Mouse (Mus musculus) CH12.LX (cell line): ENCODE measurements around the gene Gm9857. TPM values are rescaled to one million over a fixed set of nuclear protein-coding genes. Genes with fewer than 3 reads are reported as not detected.

Source experiments
- DNase-seq: peaks from one replicate; pipeline ENCODE4 v3.0.0-alpha.2; 2013; ENCODE audit errors: extremely low read depth
- H3K27ac ChIP-seq: 2 replicates; pipeline ENCODE4 v1.5.1; 2012; ENCODE audit warnings: low read depth, mild to moderate bottlenecking, control low read depth, moderate library complexity; ENCODE audit not compliant: insufficient read depth
- H3K27me3 ChIP-seq: replicated peaks from 2 replicates; pipeline ENCODE3; 2012; ENCODE audit warnings: inconsistent platforms
- H3K36me3 ChIP-seq, 2 experiments: replicated peaks in 1 of 2; 2 replicates each; pipeline versions ENCODE3 to v1.6.1; 2012; ENCODE audit warnings: inconsistent platforms in 1 of 2, low read length in 1 of 2, mild to moderate bottlenecking in 1 of 2, mixed read lengths in 1 of 2, moderate library complexity in 1 of 2; ENCODE audit not compliant: control insufficient read depth in 1 of 2, insufficient read depth in 1 of 2
- H3K4me1 ChIP-seq, 2 experiments: 2 replicates each; pipeline ENCODE4 v1.6.1; 2012; ENCODE audit warnings: inconsistent platforms in 1 of 2, moderate library complexity in 1 of 2; ENCODE audit not compliant: insufficient read depth in 2 of 2, control insufficient read depth in 1 of 2
- H3K4me2 ChIP-seq: 2 replicates; pipeline ENCODE4 v1.6.1; 2012; ENCODE audit warnings: low read depth, mild to moderate bottlenecking, control low read depth; ENCODE audit not compliant: poor library complexity, insufficient read depth, severe bottlenecking
- H3K4me3 ChIP-seq, 3 experiments: fragments of 150-350 bp in 1 of 3; sonication (generic) in 1 of 3; replicated peaks in 1 of 3; 2 replicates each; pipeline versions ENCODE3 to v1.5.1; 2011 to 2012; ENCODE audit warnings: low read depth in 2 of 3, low read length in 2 of 3, mild to moderate bottlenecking in 2 of 3, moderate library complexity in 2 of 3, control low read depth in 1 of 3, improper control_type of control experiment in 1 of 3, inconsistent platforms in 1 of 3, mixed read lengths in 1 of 3; ENCODE audit not compliant: poor library complexity in 1 of 3
- H3K79me2 ChIP-seq: replicated peaks from 2 replicates; pipeline ENCODE4 v1.6.1; 2012; ENCODE audit warnings: mild to moderate bottlenecking, moderate library complexity; ENCODE audit not compliant: control insufficient read depth, poor library complexity, insufficient read depth, severe bottlenecking; ENCODE audit errors: extremely low read depth
- H3K9ac ChIP-seq: 2 replicates; pipeline ENCODE4 v1.6.1; 2012; ENCODE audit warnings: low read depth, mild to moderate bottlenecking, control low read depth, moderate library complexity; ENCODE audit not compliant: insufficient read depth
- H3K9me3 ChIP-seq: replicated peaks from 2 replicates; pipeline ENCODE3; 2012; ENCODE audit warnings: low read length, inconsistent platforms, mixed read lengths
- BHLHE40 ChIP-seq: IDR thresholded peaks from 2 replicates; pipeline ENCODE4 v1.6.1; 2011; ENCODE audit warnings: mild to moderate bottlenecking, low read depth, low read length, improper control_type of control experiment
- CHD1 ChIP-seq: IDR thresholded peaks from 2 replicates; pipeline ENCODE4 v1.6.1; 2012; ENCODE audit warnings: low read depth, low read length, improper control_type of control experiment, inconsistent platforms
- CHD2 ChIP-seq: IDR thresholded peaks from 2 replicates; pipeline ENCODE4 v1.6.1; 2011; ENCODE audit warnings: low read length, improper control_type of control experiment
- ELF1 ChIP-seq: IDR thresholded peaks from 2 replicates; pipeline ENCODE4 v1.6.1; 2014; ENCODE audit warnings: low read depth, mild to moderate bottlenecking, inconsistent platforms, low read length, improper control_type of control experiment
- EP300 ChIP-seq: IDR thresholded peaks from 2 replicates; pipeline ENCODE4 v1.6.1; 2011; ENCODE audit warnings: low read length, improper control_type of control experiment
- ETS1 ChIP-seq: conservative IDR thresholded peaks from 2 replicates; pipeline ENCODE4 v1.6.1; 2012; ENCODE audit warnings: low read depth, mild to moderate bottlenecking, inconsistent platforms, low read length, improper control_type of control experiment, moderate library complexity
- HCFC1 ChIP-seq: IDR thresholded peaks from 2 replicates; pipeline ENCODE4 v1.6.1; 2012; ENCODE audit warnings: low read depth, mild to moderate bottlenecking, inconsistent platforms, low read length, improper control_type of control experiment
- IRF4 ChIP-seq: IDR thresholded peaks from 2 replicates; pipeline ENCODE4 v1.6.1; 2014; ENCODE audit warnings: low read depth, mild to moderate bottlenecking, inconsistent platforms, low read length, improper control_type of control experiment
- JUN ChIP-seq: IDR thresholded peaks from 2 replicates; pipeline ENCODE4 v1.6.1; 2011; ENCODE audit warnings: low read depth, mild to moderate bottlenecking, low read length, improper control_type of control experiment, moderate library complexity; ENCODE audit not compliant: insufficient read depth
- JUND ChIP-seq: conservative IDR thresholded peaks from 2 replicates; pipeline ENCODE4 v1.6.1; 2011; ENCODE audit warnings: low read depth, low read length, improper control_type of control experiment
- KAT2A ChIP-seq: IDR thresholded peaks from 2 replicates; pipeline ENCODE4 v1.6.1; 2012; ENCODE audit warnings: low read length, improper control_type of control experiment, inconsistent platforms; ENCODE audit not compliant: insufficient replicate concordance
- MAFK ChIP-seq: IDR thresholded peaks from 2 replicates; pipeline ENCODE4 v1.6.1; 2011; ENCODE audit warnings: low read length, improper control_type of control experiment; ENCODE audit not compliant: insufficient replicate concordance
- MAX ChIP-seq: IDR thresholded peaks from 2 replicates; pipeline ENCODE4 v1.6.1; 2011; ENCODE audit warnings: low read length, improper control_type of control experiment
- MAZ ChIP-seq: IDR thresholded peaks from 2 replicates; pipeline ENCODE4 v1.6.1; 2012; ENCODE audit warnings: low read depth, mild to moderate bottlenecking, inconsistent platforms, low read length, improper control_type of control experiment, moderate library complexity
- MEF2A ChIP-seq: IDR thresholded peaks from 2 replicates; pipeline ENCODE4 v1.6.1; 2014; ENCODE audit warnings: low read depth, mild to moderate bottlenecking, inconsistent platforms, low read length, improper control_type of control experiment, borderline replicate concordance
- MXI1 ChIP-seq: IDR thresholded peaks from 2 replicates; pipeline ENCODE4 v1.6.1; 2011; ENCODE audit warnings: mild to moderate bottlenecking, low read depth, low read length, improper control_type of control experiment
- MYC ChIP-seq: IDR thresholded peaks from 2 replicates; pipeline ENCODE4 v1.6.1; 2011; ENCODE audit warnings: low read depth, mild to moderate bottlenecking, improper control_type of control experiment, low read length
- NRF1 ChIP-seq: IDR thresholded peaks from 2 replicates; pipeline ENCODE4 v1.6.1; 2014; ENCODE audit warnings: low read depth, mild to moderate bottlenecking, inconsistent platforms, low read length, improper control_type of control experiment, moderate library complexity
- PAX5 ChIP-seq: IDR thresholded peaks from 2 replicates; pipeline ENCODE4 v1.6.1; 2012; ENCODE audit warnings: low read length, inconsistent platforms, mixed read lengths
- POLR2A ChIP-seq: IDR thresholded peaks from 2 replicates; pipeline ENCODE4 v1.6.1; 2011; ENCODE audit warnings: low read depth, mild to moderate bottlenecking, improper control_type of control experiment, low read length
- POLR2AphosphoS2 ChIP-seq: IDR thresholded peaks from 2 replicates; pipeline ENCODE4 v1.6.1; 2011; ENCODE audit warnings: low read depth, low read length, improper control_type of control experiment
- RAD21 ChIP-seq: IDR thresholded peaks from 2 replicates; pipeline ENCODE4 v1.6.1; 2011; ENCODE audit warnings: low read depth, mild to moderate bottlenecking, low read length, improper control_type of control experiment, moderate library complexity
- RCOR1 ChIP-seq: conservative IDR thresholded peaks from 2 replicates; pipeline ENCODE4 v1.6.1; 2012; ENCODE audit warnings: low read depth, mild to moderate bottlenecking, inconsistent platforms, low read length, improper control_type of control experiment
- SIN3A ChIP-seq: IDR thresholded peaks from 2 replicates; pipeline ENCODE4 v1.6.1; 2012; ENCODE audit warnings: low read length, improper control_type of control experiment, inconsistent platforms
- SMC3 ChIP-seq: IDR thresholded peaks from 2 replicates; pipeline ENCODE4 v1.6.1; 2011; ENCODE audit warnings: low read depth, low read length, improper control_type of control experiment
- TBP ChIP-seq: conservative IDR thresholded peaks from 2 replicates; pipeline ENCODE4 v1.6.1; 2011; ENCODE audit warnings: low read depth, low read length, improper control_type of control experiment
- TCF12 ChIP-seq: IDR thresholded peaks from 2 replicates; pipeline ENCODE4 v1.6.1; 2014; ENCODE audit warnings: low read depth, mild to moderate bottlenecking, inconsistent platforms, low read length, improper control_type of control experiment
- USF1 ChIP-seq: IDR thresholded peaks from 2 replicates; pipeline ENCODE4 v1.6.1; 2014; ENCODE audit warnings: low read depth, mild to moderate bottlenecking, inconsistent platforms, low read length, improper control_type of control experiment
- ZC3H11A ChIP-seq: IDR thresholded peaks from 2 replicates; pipeline ENCODE4 v1.6.1; 2012; ENCODE audit warnings: low read depth, mild to moderate bottlenecking, inconsistent platforms, low read length, improper control_type of control experiment
- ZKSCAN1 ChIP-seq: IDR thresholded peaks from 2 replicates; pipeline ENCODE4 v1.6.1; 2012; ENCODE audit warnings: low read depth, inconsistent platforms, low read length, improper control_type of control experiment, borderline replicate concordance
- ZNF384 ChIP-seq: IDR thresholded peaks from 2 replicates; pipeline ENCODE4 v1.6.1; 2012; ENCODE audit warnings: low read depth, low read length, improper control_type of control experiment, inconsistent platforms
- dilution Hi-C: fragments of 300-500 bp; cut with MboI; formaldehyde crosslinking; loops from 2 replicates; pipeline ENCODE4 v1.14.3; 2020; ENCODE audit warnings: low sequenced_read_pairs; ENCODE audit not compliant: extremely low pct_unique_long_range_greater_than_20kb, extremely low pct_ligation_motif_present
- in situ Hi-C: fragments of 300-500 bp; cut with MboI; formaldehyde crosslinking; loops from 3 replicates; pipeline ENCODE4 v1.14.3; 2019; ENCODE audit warnings: low sequenced_read_pairs, low pct_ligation_motif_present, low pct_unique_long_range_greater_than_20kb, mixed read lengths
- polyA plus RNA-seq: library from polyadenylated mRNA; unstranded; fragments of >175 nt; gene quantifications from 2 replicates; pipeline ENCODE4 v1.2.1, GENCODE M21; 2012; ENCODE audit warnings: low read depth; ENCODE audit not compliant: insufficient read length
- total RNA-seq, 2 experiments: library from RNA; depleted of rRNA; stranded (reverse); fragments of 300-350 nt in 1 of 2; fragments of >200 nt in 1 of 2; gene quantifications; 2 replicates each; pipeline ENCODE4 v1.2.3; 2012 to 2014

The Gm9857 gene
- total and polyA plus RNA-seq, 3 experiments = not detected

DNA sequence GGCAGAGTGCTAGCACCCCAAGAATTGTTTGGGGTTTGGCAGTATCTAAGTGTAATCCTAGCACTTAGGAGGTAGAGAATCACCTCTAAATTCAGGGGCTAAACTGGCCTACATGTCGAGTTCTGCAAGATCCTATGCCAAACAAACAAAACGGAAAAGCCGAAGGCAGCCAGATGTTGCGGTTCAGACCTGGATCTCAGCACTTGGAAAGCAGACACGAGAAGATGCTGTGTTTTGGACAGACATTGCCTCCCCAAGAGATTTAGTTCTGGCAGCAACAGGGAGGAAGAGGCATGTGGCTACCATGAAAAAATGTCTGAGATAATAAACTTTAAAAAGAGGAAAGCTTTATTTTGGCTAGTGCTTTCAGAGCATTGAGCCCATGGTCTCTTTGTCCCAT, 39.6 kb downstream of the Gm9857 start:
- Histone ChIP-seq H3K36me3 (peaks cover 23 to 39% of the 10 kb centered on the region in 2 experiments), H3K79me2 (peaks cover 14% of the 10 kb centered on the region), H3K27ac (peak overlapping the region; percentile 78), H3K4me3 (no peak overlapping the region), H3K4me2 (peak overlapping the region; percentile 46), H3K9me3 (no peaks in the 10 kb centered on the region), H3K9ac (peak overlapping the region; percentile 12; the same call in 1 of the 2 replicates), H3K4me1 (peaks cover 9 to 43% of the 10 kb centered on the region in 2 experiments; a peak in 3 of 4 replicates), H3K27me3 (no peaks in the 10 kb centered on the region)
- no peak for DNase-seq
- dilution Hi-C loops = no loop called here
- in situ Hi-C loops = loop anchor here (5.0 kb wide), 2 partner anchors 43 to 123 kb away; no protein-coding TSS in a partner anchor
- TF ChIP-seq NRF1 = no peak
- 0 out of 2 replicates have a peak, but pooled peaks have one; percentile 8 for TF ChIP-seq MAFK
- no peak for TF ChIP-seq TCF12
- no peak for TF ChIP-seq BHLHE40

DNA sequence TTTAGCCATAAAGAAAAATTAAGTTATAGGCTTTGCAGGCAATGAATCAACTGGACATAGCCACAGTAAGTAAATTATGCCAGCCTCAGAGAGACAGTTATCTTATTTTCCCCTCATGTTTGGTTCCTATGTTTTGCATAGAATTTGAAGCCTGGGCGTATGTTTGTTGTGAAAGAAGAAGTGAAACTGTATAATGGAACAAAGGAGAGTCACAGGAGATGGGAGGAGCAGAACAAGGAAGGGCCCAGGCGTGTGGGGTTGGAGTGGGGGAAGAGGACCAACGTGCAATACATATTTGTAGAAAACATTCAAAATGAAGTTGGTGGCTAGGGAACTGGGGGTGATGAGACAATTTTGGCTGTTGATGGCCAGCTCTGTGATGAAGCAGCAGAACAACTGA, 40.1 kb downstream of the Gm9857 start:
- peaks cover 9 to 43% of the 10 kb centered on the region in 2 experiments; a peak in 3 of 4 replicates for H3K4me1 ChIP-seq
- peak; percentile 90 for DNase-seq
- dilution Hi-C loops = no loop called here

More for the DNA sequence above, 40.1 kb downstream of the Gm9857 start:
- peak; percentile 93 for TF ChIP-seq MAZ
- no peak for TF ChIP-seq TBP
- TF ChIP-seq EP300 = peak; percentile 98
- peak; percentile 54; the same call in 1 of the 2 replicates for TF ChIP-seq MXI1
- no peak for TF ChIP-seq KAT2A
- peak; percentile 37; the same call in 1 of the 2 replicates for TF ChIP-seq SMC3
- peak; percentile 26; the same call in 1 of the 2 replicates for TF ChIP-seq ZNF384
- peak; percentile 99 for TF ChIP-seq IRF4
- peak; percentile 82 for TF ChIP-seq SIN3A
- no peak for TF ChIP-seq NRF1
- peak; percentile 91 for TF ChIP-seq MYC
- peak; percentile 62; the same call in 1 of the 2 replicates for TF ChIP-seq MAX
- TF ChIP-seq HCFC1 = peak; percentile 36; the same call in 1 of the 2 replicates
- 0 out of 2 replicates have a peak, but pooled peaks have one; percentile 57 for TF ChIP-seq TCF12
- TF ChIP-seq JUN = peak; percentile 59
- peak; percentile 93 for TF ChIP-seq POLR2AphosphoS2
- TF ChIP-seq MEF2A = peak; percentile 84
- peak; percentile 88 for TF ChIP-seq CHD2
- peak; percentile 48 for TF ChIP-seq POLR2A
- TF ChIP-seq ZKSCAN1 = no peak
- peak; percentile 68 for TF ChIP-seq MAFK
- no peak for TF ChIP-seq ZC3H11A
- TF ChIP-seq ETS1 = peak; percentile 85
- TF ChIP-seq BHLHE40 = peak; percentile 80
- peak; percentile 84 for TF ChIP-seq ELF1
- peak; percentile 78 for TF ChIP-seq JUND
- no peak; the same call in none of the 2 replicates for TF ChIP-seq RAD21
- TF ChIP-seq USF1 = no peak
- TF ChIP-seq PAX5 = no peak
- no peak for TF ChIP-seq CHD1
- peak; percentile 88 for TF ChIP-seq RCOR1
- no peaks in the 10 kb centered on the region for H3K9me3 ChIP-seq
- H3K27ac ChIP-seq = peak overlapping the region; percentile 78
- no peak overlapping the region for H3K9ac ChIP-seq
- in situ Hi-C loops = loop anchor here (5.0 kb wide), 2 partner anchors 43 to 123 kb away; no protein-coding TSS in a partner anchor
- peak overlapping the region; percentile 53 for H3K4me2 ChIP-seq
- H3K4me3 ChIP-seq = no peak overlapping the region
- H3K27me3 ChIP-seq = no peaks in the 10 kb centered on the region
- peaks cover 11% of the 10 kb centered on the region; the same call in 1 of the 2 replicates for H3K79me2 ChIP-seq
- peaks cover 19 to 33% of the 10 kb centered on the region in 2 experiments for H3K36me3 ChIP-seq
